Mouse (Mus musculus): ENCODE data around the gene Uimc1. TPM values are rescaled to one million over a fixed set of nuclear protein-coding genes. Genes with fewer than 3 reads are reported as not detected.

Uimc1 gene
- polyA plus RNA-seq, 1 experiment, result 29.9 TPM

GRCm38 (mm10) chr13:55069719-55070118 is 30.4 kb downstream of the Uimc1 start:
- no peaks in the 10 kb centered on the region for H3K4me1 ChIP-seq (ENCODE audit: control insufficient read depth, insufficient read depth, low read length)
- H3K27ac ChIP-seq (ENCODE audit: insufficient read depth, low read length), result no peak overlapping the region
- H3K4me3 ChIP-seq (ENCODE audit: low read depth, low read length), result no peak overlapping the region
- H3K27me3 ChIP-seq (ENCODE audit: control insufficient read depth, insufficient read depth, low read length, poor library complexity, severe bottlenecking), result no peaks in the 10 kb centered on the region
- no peaks in the 10 kb centered on the region for H3K9me3 ChIP-seq (replicated peaks; ENCODE audit: control insufficient read depth, insufficient read depth, low read length, poor library complexity, severe bottlenecking)
- no peaks in the 10 kb centered on the region; the same call in 1 of the 2 replicates for H3K36me3 ChIP-seq (ENCODE audit: control insufficient read depth, insufficient read depth, low read length, poor library complexity, severe bottlenecking)
- H3K9ac ChIP-seq (ENCODE audit: low read depth, poor library complexity, severe bottlenecking), result no peak overlapping the region
- no peak for TF ChIP-seq POLR2A (IDR thresholded peaks at IDR 0.05; ENCODE audit: insufficient read depth, low read length)
- TF ChIP-seq CTCF (IDR thresholded peaks at IDR 0.05; ENCODE audit: low read depth, low read length), result no peak
- TF ChIP-seq EP300 (IDR thresholded peaks at IDR 0.05; ENCODE audit: insufficient read depth, low read depth, low read length), result no peak

- Histone ChIP-seq H3K27ac (ENCODE audit: insufficient read depth, low read length) (no peak overlapping the region), H3K36me3 (ENCODE audit: control insufficient read depth, insufficient read depth, low read length, poor library complexity, severe bottlenecking) (no peaks in the 10 kb centered on the region; the same call in 1 of the 2 replicates), H3K9ac (ENCODE audit: low read depth, poor library complexity, severe bottlenecking) (no peak overlapping the region), H3K4me1 (ENCODE audit: control insufficient read depth, insufficient read depth, low read length) (no peaks in the 10 kb centered on the region), H3K27me3 (ENCODE audit: control insufficient read depth, insufficient read depth, low read length, poor library complexity, severe bottlenecking) (no peaks in the 10 kb centered on the region), H3K4me3 (ENCODE audit: low read depth, low read length) (no peak overlapping the region), H3K9me3 (replicated peaks; ENCODE audit: control insufficient read depth, insufficient read depth, low read length, poor library complexity, severe bottlenecking) (no peaks in the 10 kb centered on the region)
- TF ChIP-seq EP300 (IDR thresholded peaks at IDR 0.05; ENCODE audit: insufficient read depth, low read depth, low read length) (no peak), POLR2A (IDR thresholded peaks at IDR 0.05; ENCODE audit: insufficient read depth, low read length) (no peak), CTCF (IDR thresholded peaks at IDR 0.05; ENCODE audit: low read depth, low read length) (no peak)
These were observed 36.8 kb downstream of the Uimc1 start for GRCm38 (mm10) chr13:55063276-55063675.

DNA sequence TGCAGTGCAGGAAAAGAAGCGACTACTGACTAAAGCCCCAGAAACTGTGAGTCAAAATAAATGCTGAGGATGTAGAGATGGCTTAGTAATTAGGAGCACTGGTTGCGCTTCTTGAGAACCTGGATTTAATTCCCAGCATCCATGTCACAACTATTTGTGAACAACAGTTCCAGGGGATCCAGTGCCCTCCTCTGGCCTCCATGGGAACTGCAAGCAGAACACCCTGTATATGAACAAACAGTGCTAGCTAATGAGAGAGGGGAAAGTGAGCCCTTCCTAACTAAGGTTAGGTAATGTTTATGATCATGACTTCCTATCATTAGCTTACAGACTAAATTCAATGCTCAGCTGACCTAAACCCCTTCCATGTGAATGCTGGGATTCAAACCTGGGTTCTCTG is 42.1 kb downstream of the Uimc1 start:
- TF ChIP-seq EP300 (IDR thresholded peaks at IDR 0.05; ENCODE audit: insufficient read depth, low read depth, low read length) (no peak), CTCF (IDR thresholded peaks at IDR 0.05; ENCODE audit: low read depth, low read length) (peak; percentile 70)
- H3K4me1 ChIP-seq (ENCODE audit: control insufficient read depth, insufficient read depth, low read length), result no peaks in the 10 kb centered on the region
- no peak overlapping the region for H3K27ac ChIP-seq (ENCODE audit: insufficient read depth, low read length)
- no peak overlapping the region for H3K4me3 ChIP-seq (ENCODE audit: low read depth, low read length)
- no peak overlapping the region for H3K9ac ChIP-seq (ENCODE audit: low read depth, poor library complexity, severe bottlenecking)
- H3K36me3 ChIP-seq (ENCODE audit: control insufficient read depth, insufficient read depth, low read length, poor library complexity, severe bottlenecking), result no peaks in the 10 kb centered on the region; the same call in 1 of the 2 replicates
- H3K27me3 ChIP-seq (ENCODE audit: control insufficient read depth, insufficient read depth, low read length, poor library complexity, severe bottlenecking), result no peaks in the 10 kb centered on the region
- H3K9me3 ChIP-seq (replicated peaks; ENCODE audit: control insufficient read depth, insufficient read depth, low read length, poor library complexity, severe bottlenecking), result no peaks in the 10 kb centered on the region

DNA sequence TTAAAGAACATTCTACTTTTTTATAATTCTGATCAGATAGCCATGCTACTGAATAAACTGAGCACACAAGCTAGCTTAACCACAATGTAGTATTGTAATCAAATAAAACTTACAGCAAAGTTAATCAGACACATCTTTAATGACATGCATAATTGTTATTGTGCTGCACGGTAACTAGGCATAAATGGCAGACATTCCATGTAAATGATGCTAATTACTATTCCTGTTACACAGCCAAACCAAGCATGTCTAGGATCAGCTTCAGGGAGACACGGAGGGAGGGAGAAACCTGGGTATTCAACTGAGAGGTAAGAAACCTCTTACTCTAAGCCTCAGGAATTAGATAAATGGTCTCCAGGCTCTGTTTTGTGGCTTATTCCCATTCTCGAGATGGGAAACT is 52.4 kb downstream of the Uimc1 start:
- TF ChIP-seq EP300 (IDR thresholded peaks at IDR 0.05; ENCODE audit: insufficient read depth, low read depth, low read length), result no peak
- Histone ChIP-seq H3K36me3 (ENCODE audit: control insufficient read depth, insufficient read depth, low read length, poor library complexity, severe bottlenecking) (no peaks in the 10 kb centered on the region; the same call in 1 of the 2 replicates), H3K4me3 (ENCODE audit: low read depth, low read length) (no peak overlapping the region), H3K27me3 (ENCODE audit: control insufficient read depth, insufficient read depth, low read length, poor library complexity, severe bottlenecking) (no peaks in the 10 kb centered on the region), H3K4me1 (ENCODE audit: control insufficient read depth, insufficient read depth, low read length) (no peaks in the 10 kb centered on the region), H3K9me3 (replicated peaks; ENCODE audit: control insufficient read depth, insufficient read depth, low read length, poor library complexity, severe bottlenecking) (no peaks in the 10 kb centered on the region), H3K27ac (ENCODE audit: insufficient read depth, low read length) (no peak overlapping the region), H3K9ac (ENCODE audit: low read depth, poor library complexity, severe bottlenecking) (no peak overlapping the region)

GRCm38 (mm10) chr13:55040016-55040415 is 60.1 kb downstream of the Uimc1 start:
- TF ChIP-seq EP300 (IDR thresholded peaks at IDR 0.05; ENCODE audit: insufficient read depth, low read depth, low read length) (no peak), CTCF (IDR thresholded peaks at IDR 0.05; ENCODE audit: low read depth, low read length) (no peak), POLR2A (IDR thresholded peaks at IDR 0.05; ENCODE audit: insufficient read depth, low read length) (no peak)
- Histone ChIP-seq H3K27ac (ENCODE audit: insufficient read depth, low read length) (no peak overlapping the region), H3K4me1 (ENCODE audit: control insufficient read depth, insufficient read depth, low read length) (no peaks in the 10 kb centered on the region), H3K9me3 (replicated peaks; ENCODE audit: control insufficient read depth, insufficient read depth, low read length, poor library complexity, severe bottlenecking) (no peaks in the 10 kb centered on the region), H3K9ac (ENCODE audit: low read depth, poor library complexity, severe bottlenecking) (no peak overlapping the region), H3K27me3 (ENCODE audit: control insufficient read depth, insufficient read depth, low read length, poor library complexity, severe bottlenecking) (no peaks in the 10 kb centered on the region), H3K36me3 (ENCODE audit: control insufficient read depth, insufficient read depth, low read length, poor library complexity, severe bottlenecking) (peaks cover 2% of the 10 kb centered on the region; the same call in 1 of the 2 replicates), H3K4me3 (ENCODE audit: low read depth, low read length) (no peak overlapping the region)

- 0 out of 2 replicates have a peak, but pooled peaks cover 2% of the 10 kb centered on the region for H3K9me3 ChIP-seq (replicated peaks; ENCODE audit: control insufficient read depth, insufficient read depth, low read length, poor library complexity, severe bottlenecking)
- H3K4me3 ChIP-seq (ENCODE audit: low read depth, low read length), result no peak overlapping the region
- H3K27me3 ChIP-seq (ENCODE audit: control insufficient read depth, insufficient read depth, low read length, poor library complexity, severe bottlenecking), result no peaks in the 10 kb centered on the region
- H3K4me1 ChIP-seq (ENCODE audit: control insufficient read depth, insufficient read depth, low read length), result peaks cover 6% of the 10 kb centered on the region
- TF ChIP-seq EP300 (IDR thresholded peaks at IDR 0.05; ENCODE audit: insufficient read depth, low read depth, low read length) (no peak), POLR2A (IDR thresholded peaks at IDR 0.05; ENCODE audit: insufficient read depth, low read length) (no peak), CTCF (IDR thresholded peaks at IDR 0.05; ENCODE audit: low read depth, low read length) (no peak)
- no peak overlapping the region for H3K27ac ChIP-seq (ENCODE audit: insufficient read depth, low read length)
- H3K9ac ChIP-seq (ENCODE audit: low read depth, poor library complexity, severe bottlenecking), result no peak overlapping the region
- H3K36me3 ChIP-seq (ENCODE audit: control insufficient read depth, insufficient read depth, low read length, poor library complexity, severe bottlenecking), result peaks cover 4% of the 10 kb centered on the region; the same call in 1 of the 2 replicates
These were observed 75.9 kb downstream of the Uimc1 start for GRCm38 (mm10) chr13:55024215-55024614.
